Mouse (Mus musculus) lung, embryonic 16.5 days (tissue): Measurements from ENCODE around the gene Ccdc184. TPM values are rescaled to one million over a fixed set of nuclear protein-coding genes. Genes with fewer than 3 reads are reported as not detected.

Experiments used
- ATAC-seq: fragments of 200-750 bp; cut with Nextera tagmentation; 2 replicates; pipeline ENCODE4 v1.8.0; 2017; ENCODE audit warnings: low read depth, mild to moderate bottlenecking, moderate library complexity
- H3K27ac ChIP-seq: fragments of 300-500 bp; sonication (generic); 2 replicates; pipeline ENCODE4 v1.5.1; 2014; ENCODE audit warnings: mild to moderate bottlenecking, control low read depth, low read length
- H3K27me3 ChIP-seq: fragments of 300-500 bp; sonication (generic); 2 replicates; pipeline ENCODE4 v1.6.1; 2014; ENCODE audit warnings: low read depth, low read length, mixed read lengths; ENCODE audit not compliant: control insufficient read depth, insufficient read depth
- H3K36me3 ChIP-seq: fragments of 300-500 bp; sonication (generic); 2 replicates; pipeline ENCODE4 v1.6.1; 2014; ENCODE audit warnings: low read length; ENCODE audit not compliant: control insufficient read depth, insufficient read depth
- H3K4me1 ChIP-seq: fragments of 300-500 bp; sonication (generic); replicated peaks from 2 replicates; pipeline ENCODE4 v1.6.1; 2014; ENCODE audit warnings: low read length, mixed read lengths; ENCODE audit not compliant: control insufficient read depth, insufficient read depth
- H3K4me2 ChIP-seq: fragments of 300-500 bp; sonication (generic); 2 replicates; pipeline ENCODE4 v1.6.1; 2014; ENCODE audit warnings: low read depth, low read length, control low read depth
- H3K4me3 ChIP-seq: fragments of 300-500 bp; sonication (generic); 2 replicates; pipeline ENCODE4 v1.5.1; 2014; ENCODE audit warnings: mild to moderate bottlenecking, low read length, control low read depth
- H3K9ac ChIP-seq: fragments of 300-500 bp; sonication (generic); 2 replicates; pipeline ENCODE4 v1.6.1; 2014; ENCODE audit warnings: low read length, control low read depth
- H3K9me3 ChIP-seq: fragments of 300-500 bp; sonication (generic); 2 replicates; pipeline ENCODE4 v1.6.1; 2016; ENCODE audit warnings: low read length; ENCODE audit not compliant: control insufficient read depth
- whole genome bisulfite sequencing: fragments of 180-500 bp; shearing (Covaris S2); extraction: QIAGEN DNeasy Blood & Tissue Kit; methylation state at CpG from one replicate; pipeline ENCODE4 v1.1.7; 2014; 5-methylcytosine and 5-hydroxymethylcytosine counted together
- polyA plus RNA-seq: library from polyadenylated mRNA; unstranded; fragments of >200 nt; fragmentation: Nextera tagmentation; extraction: Ambion mirVana; gene quantifications from 2 replicates; pipeline ENCODE4 v1.2.1, GENCODE M21; 2015

The Ccdc184 gene
- polyA plus RNA-seq, 1 experiment from 2014 or later = 0.24 TPM

DNA sequence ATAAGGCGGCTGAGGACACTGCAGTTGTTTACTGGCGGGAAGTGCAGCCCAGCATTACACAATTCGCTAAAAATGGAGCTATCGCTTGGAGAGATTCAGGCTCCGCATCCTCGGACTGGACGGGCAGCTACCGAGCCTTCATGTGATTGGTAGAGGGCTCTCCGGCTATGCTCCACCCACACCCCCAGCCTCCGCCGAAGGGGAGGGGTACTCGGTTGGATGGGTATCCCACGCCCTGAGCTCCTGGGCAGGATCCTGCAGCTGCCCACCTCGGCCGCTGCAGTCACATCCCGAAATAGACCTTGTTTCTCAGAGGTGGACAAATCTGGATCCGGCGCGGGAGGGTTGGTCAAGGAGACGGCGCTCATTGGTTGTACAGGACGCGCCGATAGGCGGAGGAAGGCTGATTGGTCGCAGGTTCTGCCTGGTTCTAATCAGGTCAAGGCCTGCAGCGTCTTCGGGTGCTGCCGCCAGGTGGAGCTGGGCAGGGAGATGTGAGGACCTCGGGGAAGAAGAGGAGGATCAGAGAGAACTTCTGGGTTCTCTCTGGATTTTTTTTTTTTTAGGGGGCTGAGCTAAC lies 14.3 kb downstream of the Ccdc184 start:
- peak; percentile 99 for ATAC-seq
- peak overlapping the region; percentile 49 for H3K9ac ChIP-seq
- under 1% methylated on average over 30 of the region's 30 CpGs for WGBS
- H3K27me3 ChIP-seq = 0 out of 2 replicates have a peak, but pooled peaks cover 3% of the 10 kb centered on the region
- 0 out of 2 replicates have a peak, but pooled peaks cover 6% of the 10 kb centered on the region for H3K4me1 ChIP-seq
- H3K9me3 ChIP-seq = no peaks in the 10 kb centered on the region
- peak overlapping the region; percentile 32; the same call in 1 of the 2 replicates for H3K27ac ChIP-seq
- H3K4me3 ChIP-seq = peak overlapping the region; percentile 61
- H3K4me2 ChIP-seq = peak overlapping the region; percentile 69
- no peaks in the 10 kb centered on the region for H3K36me3 ChIP-seq

DNA sequence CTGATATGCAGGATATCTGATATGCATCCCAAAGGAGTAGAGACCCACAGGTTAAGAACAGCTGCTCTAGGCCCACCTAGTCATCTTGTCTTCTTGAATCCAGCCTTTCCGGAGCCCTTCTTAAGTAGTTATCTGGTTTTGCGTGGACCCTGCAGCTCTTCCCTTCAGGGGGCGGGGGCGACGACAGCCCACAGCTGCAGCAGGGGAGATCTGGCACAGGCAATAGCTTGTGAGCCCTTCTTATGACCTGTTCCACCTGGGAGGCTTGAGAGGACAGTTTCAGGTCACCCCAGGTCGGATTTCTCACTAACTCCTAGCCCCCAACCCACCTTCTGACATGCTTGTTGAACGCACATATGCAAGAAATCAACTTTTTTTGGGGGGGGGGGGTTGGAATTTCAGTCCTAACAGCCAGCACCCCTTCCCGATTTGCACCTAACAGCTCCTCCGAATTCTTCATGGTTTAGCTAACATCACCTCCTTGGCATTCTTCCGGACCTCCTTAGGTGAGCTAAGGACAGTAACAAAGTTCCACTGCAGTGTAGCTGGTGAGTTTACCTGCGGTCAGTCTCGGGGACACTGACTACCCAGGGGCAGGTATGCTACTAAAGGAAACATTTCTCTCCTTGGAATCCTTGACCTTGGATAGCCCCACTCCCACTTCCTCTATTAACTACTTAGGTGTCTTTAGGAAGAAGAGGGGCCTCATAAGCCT lies 15.1 kb downstream of the Ccdc184 start:
- WGBS = 63% methylated on average over 12 of the region's 12 CpGs
- H3K27ac ChIP-seq = no peak overlapping the region
- no peaks in the 10 kb centered on the region for H3K36me3 ChIP-seq
- no peak for ATAC-seq
- H3K4me1 ChIP-seq = 0 out of 2 replicates have a peak, but pooled peaks cover 6% of the 10 kb centered on the region
- H3K4me3 ChIP-seq = no peak overlapping the region
- H3K4me2 ChIP-seq = no peak overlapping the region
- H3K9me3 ChIP-seq = no peaks in the 10 kb centered on the region
- H3K9ac ChIP-seq = no peak overlapping the region
- 0 out of 2 replicates have a peak, but pooled peaks cover 3% of the 10 kb centered on the region for H3K27me3 ChIP-seq

DNA sequence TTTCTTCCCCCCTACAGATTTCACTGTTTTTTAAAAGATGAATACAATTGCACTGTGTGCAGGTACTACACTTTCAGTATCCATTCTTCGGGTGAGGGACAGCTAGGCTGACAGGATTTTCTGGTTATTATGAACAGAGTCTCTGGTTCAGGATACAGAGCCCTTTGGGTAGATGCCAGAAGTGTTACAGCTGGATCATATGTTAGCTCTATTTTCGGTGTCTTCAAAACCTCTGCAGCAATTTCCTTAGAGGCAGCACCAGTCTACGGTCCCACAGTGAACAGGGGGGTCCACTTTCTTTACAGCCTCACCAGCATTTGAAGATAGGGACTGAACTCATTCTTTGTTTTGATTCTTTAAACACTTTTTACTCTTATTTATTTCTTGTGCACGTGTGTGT lies 17.5 kb downstream of the Ccdc184 start:
- Histone ChIP-seq H3K27ac (no peak overlapping the region), H3K4me2 (no peak overlapping the region), H3K4me3 (no peak overlapping the region), H3K27me3 (no peaks in the 10 kb centered on the region), H3K36me3 (no peaks in the 10 kb centered on the region), H3K4me1 (0 out of 2 replicates have a peak, but pooled peaks cover 6% of the 10 kb centered on the region), H3K9ac (no peak overlapping the region), H3K9me3 (no peaks in the 10 kb centered on the region)
- ATAC-seq = no peak
- WGBS = 41% methylated on average over 4 of the region's 4 CpGs

DNA sequence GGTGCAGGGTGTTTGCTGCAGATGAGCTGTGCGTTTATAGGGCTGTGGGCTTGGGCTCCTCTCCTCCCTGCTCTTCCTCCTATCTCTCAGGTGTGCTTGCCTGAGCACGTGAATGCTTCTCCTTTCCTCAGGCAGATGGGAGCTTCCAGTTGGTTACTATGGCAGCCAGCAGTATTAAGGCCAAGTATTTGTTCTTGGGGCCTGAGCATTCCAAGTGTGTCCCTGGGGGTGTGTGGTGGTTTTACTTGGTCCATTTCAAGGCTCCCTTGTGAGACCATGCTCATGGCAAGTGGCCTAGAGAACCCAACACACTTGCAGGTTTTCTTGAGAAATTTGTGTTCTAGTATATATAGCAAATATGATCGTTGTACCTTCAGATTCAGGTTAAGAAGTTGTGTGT lies 28.5 kb downstream of the Ccdc184 start, which contains the start of gene Olfr288:
Gene Olfr288, minus strand, starts transcription at position 101 of the 400 bp plus-strand sequence.
- H3K9ac ChIP-seq = no peak within 1 kb of the TSS
- no peak for ATAC-seq
- H3K4me2 ChIP-seq = no peak within 1 kb of the TSS
- H3K27me3 ChIP-seq = no peaks in the 10 kb centered on the region
- no peaks in the 10 kb centered on the region for H3K4me1 ChIP-seq
- H3K27ac ChIP-seq = no peak within 1 kb of the TSS
- no peaks in the 10 kb centered on the region for H3K9me3 ChIP-seq
- WGBS = 79% methylated on average over 2 of the region's 3 CpGs
- H3K36me3 ChIP-seq = no peaks in the 10 kb centered on the region
- no peak within 1 kb of the TSS for H3K4me3 ChIP-seq

DNA sequence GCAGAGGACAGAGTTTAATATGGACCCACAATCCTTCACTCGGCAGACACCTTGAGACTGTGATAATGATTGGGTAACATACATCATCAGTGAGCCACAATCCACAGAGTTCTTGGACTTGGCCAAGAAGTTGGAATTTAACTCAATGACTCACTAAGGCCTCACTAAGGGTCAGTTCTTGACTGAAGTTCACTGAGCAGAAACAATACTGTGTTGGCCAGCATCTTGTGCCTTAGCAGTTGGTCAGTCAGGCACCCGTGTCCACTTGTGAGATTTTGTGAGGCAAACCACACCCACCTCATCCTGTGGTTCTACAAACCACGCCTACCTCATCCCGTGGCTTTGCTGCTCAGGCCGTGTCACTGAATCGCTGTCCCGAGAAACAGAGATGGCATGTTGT lies 42.7 kb downstream of the Ccdc184 start:
- Histone ChIP-seq H3K9me3 (no peaks in the 10 kb centered on the region), H3K4me1 (no peaks in the 10 kb centered on the region), H3K27me3 (no peaks in the 10 kb centered on the region), H3K36me3 (no peaks in the 10 kb centered on the region), H3K4me2 (no peak overlapping the region), H3K4me3 (no peak overlapping the region), H3K27ac (no peak overlapping the region), H3K9ac (no peak overlapping the region)
- 62% methylated on average over 7 of the region's 7 CpGs for WGBS
- no peak for ATAC-seq

DNA sequence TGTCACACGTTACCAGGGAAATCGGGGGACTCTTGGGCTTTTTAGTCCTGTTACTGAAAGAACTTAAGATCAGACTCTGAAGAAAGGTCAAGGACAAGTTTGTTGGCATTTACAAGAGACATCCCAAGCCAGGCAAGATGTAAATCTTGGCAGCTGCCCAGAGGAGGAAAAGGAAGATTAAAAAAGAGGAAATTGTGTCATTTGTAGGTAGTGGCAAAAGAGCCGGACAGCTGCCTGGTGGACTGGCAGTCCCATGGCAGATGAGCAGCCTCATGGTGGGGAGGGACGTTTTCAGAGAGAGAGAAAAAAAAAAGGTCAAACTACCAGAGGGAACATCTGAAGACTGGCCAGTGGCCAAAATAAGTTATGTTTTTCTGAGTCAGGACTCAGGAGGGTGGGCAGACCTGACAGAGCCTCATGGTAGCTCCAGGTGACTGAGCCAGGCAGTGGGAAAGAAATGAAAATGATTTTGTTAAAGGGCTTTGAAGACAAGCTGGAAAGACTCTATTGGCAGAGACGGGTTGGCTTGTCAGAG lies 46.4 kb downstream of the Ccdc184 start:
- Histone ChIP-seq H3K4me3 (no peak overlapping the region), H3K36me3 (no peaks in the 10 kb centered on the region), H3K4me1 (no peaks in the 10 kb centered on the region), H3K4me2 (no peak overlapping the region), H3K9ac (no peak overlapping the region), H3K9me3 (no peaks in the 10 kb centered on the region), H3K27me3 (no peaks in the 10 kb centered on the region), H3K27ac (peak overlapping the region; percentile 54)
- ATAC-seq = no peak
- WGBS = 57% methylated on average over 5 of the region's 5 CpGs

DNA sequence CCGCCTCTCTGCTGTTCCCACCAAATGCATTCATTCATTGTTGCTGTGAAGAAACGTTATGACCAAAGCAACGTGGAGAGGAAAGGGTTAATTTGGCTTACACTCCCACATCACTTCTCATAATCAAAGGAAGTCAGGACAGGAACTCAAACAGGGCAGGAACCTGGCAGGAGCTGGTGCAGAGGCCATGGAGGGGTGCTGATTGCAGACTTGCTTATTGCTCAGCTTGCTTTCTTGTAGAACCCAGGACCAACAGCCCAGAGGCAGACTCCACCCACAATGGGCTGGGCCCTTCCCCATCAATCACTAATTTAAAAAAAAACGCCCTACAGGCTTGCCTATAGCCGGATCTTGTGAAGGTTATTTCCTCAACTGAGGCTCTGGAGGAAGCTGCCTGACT lies 47.2 kb downstream of the Ccdc184 start:
- Histone ChIP-seq H3K27ac (no peak overlapping the region), H3K36me3 (no peaks in the 10 kb centered on the region), H3K9ac (no peak overlapping the region), H3K4me3 (no peak overlapping the region), H3K9me3 (no peaks in the 10 kb centered on the region), H3K27me3 (no peaks in the 10 kb centered on the region), H3K4me1 (no peaks in the 10 kb centered on the region), H3K4me2 (no peak overlapping the region)
- ATAC-seq = peak; percentile 56; the same call in 1 of the 2 replicates
- 44% methylated on average over 5 of the region's 5 CpGs for WGBS

Other genes starting within 250 kb of the Ccdc184 start
- 46.6 and 51.2 TPM in 2 replicates for gene Tmem106c, start 203.0 kb upstream of the Ccdc184 start, polyA plus RNA-seq
- gene Col2a1, start 162.5 kb upstream of the Ccdc184 start, polyA plus RNA-seq = 17.0 and 19.2 TPM in 2 replicates
- gene Pfkm, start 74.6 kb upstream of the Ccdc184 start, polyA plus RNA-seq = 32.2 and 33.6 TPM in 2 replicates
- gene Senp1, start 73.4 kb upstream of the Ccdc184 start, polyA plus RNA-seq = 27.4 and 29.2 TPM in 2 replicates
- gene Asb8, start 1.5 kb upstream of the Ccdc184 start, polyA plus RNA-seq = 44.5 and 47.9 TPM in 2 replicates
- not detected in 2 replicates for gene Olfr288, start 28.4 kb downstream of the Ccdc184 start, polyA plus RNA-seq
- gene Gm44579, start 53.8 kb downstream of the Ccdc184 start, polyA plus RNA-seq = not detected in 2 replicates
- not detected in 2 replicates for gene Olfr287, start 53.9 kb downstream of the Ccdc184 start, polyA plus RNA-seq
- not detected in 2 replicates for gene Olfr286, start 67.3 kb downstream of the Ccdc184 start, polyA plus RNA-seq
- not detected in 2 replicates for gene H1fnt, start 90.1 kb downstream of the Ccdc184 start, polyA plus RNA-seq
- 0.65 and 0.70 TPM in 2 replicates for gene Zfp641, start 129.0 kb downstream of the Ccdc184 start, polyA plus RNA-seq
- gene Olfr285, start 150.2 kb downstream of the Ccdc184 start, polyA plus RNA-seq = not detected in 2 replicates
- gene Olfr284, start 173.8 kb downstream of the Ccdc184 start, polyA plus RNA-seq = not detected in 2 replicates
- not detected in 2 replicates for gene Olfr283, start 213.8 kb downstream of the Ccdc184 start, polyA plus RNA-seq